Mouse (Mus musculus) kidney, postnatal 10 days (tissue): Measurements from ENCODE around the gene Pcnx3.

Source experiments
- DNase-seq: peaks from one replicate; pipeline ENCODE4 v3.0.0; 2021; ENCODE audit warnings: mixed read lengths

The Pcnx3 gene

DNA sequence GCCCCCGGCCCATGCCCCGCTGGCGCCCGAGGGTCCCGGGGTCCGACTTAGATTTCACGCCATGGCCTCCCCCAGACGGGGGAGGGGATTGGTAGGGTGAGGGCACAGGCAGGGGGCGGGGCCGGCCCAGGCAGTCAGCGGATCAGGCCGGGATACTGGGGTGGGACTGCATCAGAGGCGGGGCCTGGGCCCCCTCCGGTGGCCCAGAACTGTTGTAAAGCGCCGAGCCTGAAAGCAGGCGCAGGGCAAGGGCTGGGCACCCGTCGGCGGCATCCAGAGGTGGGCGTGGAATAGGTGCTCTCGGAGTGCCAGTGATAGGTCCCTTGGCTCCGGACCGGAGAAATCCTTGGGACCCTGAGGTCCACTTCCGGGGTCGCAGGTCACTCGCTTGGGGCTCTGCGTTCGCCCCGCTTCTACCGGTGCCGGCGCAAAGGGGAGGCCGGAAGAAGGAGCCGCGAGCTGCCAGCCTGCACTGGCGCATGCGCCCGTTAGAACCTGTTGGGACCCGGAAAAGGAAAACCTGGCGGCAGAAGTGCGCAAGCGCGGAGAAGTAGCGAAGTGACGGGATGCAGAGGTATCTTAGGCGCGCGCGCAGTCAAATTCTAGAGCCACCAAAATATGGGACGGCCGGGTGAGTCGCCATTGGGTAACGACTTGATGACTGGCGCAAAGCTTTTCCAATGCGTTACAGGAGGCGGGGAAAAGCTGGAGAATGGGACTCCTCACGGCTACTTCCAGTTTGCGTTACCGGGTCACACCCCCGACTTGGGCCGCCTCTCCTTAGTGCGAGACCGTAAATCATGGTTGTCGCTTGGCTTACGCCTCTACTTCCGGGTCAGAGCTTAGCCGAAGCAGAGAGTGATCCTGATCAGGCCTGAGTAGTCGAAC is at the start of gene Pcnx3, which contains the start of gene Map3k11:
Gene Pcnx3 (minus strand): TSS at position 709 of the 888 bp plus-strand sequence.
Gene Map3k11 (plus strand): TSS at position 543 of the 888 bp plus-strand sequence.
- DNase-seq: peak; percentile 98

DNA sequence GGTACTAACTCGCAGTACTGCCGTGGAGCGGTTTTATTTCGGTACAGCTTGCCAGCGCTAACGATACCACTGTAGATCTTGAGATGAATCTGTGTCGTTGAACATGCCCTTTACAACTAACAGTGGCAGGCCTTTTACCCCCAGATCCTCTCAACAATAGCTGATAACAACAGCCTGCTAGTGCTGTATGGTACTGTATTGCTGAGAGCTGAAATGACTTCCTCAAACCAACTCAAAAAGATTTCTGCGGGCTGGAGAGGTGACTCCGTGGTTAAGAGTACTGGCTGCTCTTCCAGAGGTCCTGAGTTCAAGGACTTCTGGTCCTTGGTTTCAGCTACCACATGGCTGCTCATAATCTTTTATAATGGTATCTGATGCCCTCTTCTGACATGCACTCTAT is 45.6 kb upstream of the Pcnx3 start:
- no peak for DNase-seq

DNA sequence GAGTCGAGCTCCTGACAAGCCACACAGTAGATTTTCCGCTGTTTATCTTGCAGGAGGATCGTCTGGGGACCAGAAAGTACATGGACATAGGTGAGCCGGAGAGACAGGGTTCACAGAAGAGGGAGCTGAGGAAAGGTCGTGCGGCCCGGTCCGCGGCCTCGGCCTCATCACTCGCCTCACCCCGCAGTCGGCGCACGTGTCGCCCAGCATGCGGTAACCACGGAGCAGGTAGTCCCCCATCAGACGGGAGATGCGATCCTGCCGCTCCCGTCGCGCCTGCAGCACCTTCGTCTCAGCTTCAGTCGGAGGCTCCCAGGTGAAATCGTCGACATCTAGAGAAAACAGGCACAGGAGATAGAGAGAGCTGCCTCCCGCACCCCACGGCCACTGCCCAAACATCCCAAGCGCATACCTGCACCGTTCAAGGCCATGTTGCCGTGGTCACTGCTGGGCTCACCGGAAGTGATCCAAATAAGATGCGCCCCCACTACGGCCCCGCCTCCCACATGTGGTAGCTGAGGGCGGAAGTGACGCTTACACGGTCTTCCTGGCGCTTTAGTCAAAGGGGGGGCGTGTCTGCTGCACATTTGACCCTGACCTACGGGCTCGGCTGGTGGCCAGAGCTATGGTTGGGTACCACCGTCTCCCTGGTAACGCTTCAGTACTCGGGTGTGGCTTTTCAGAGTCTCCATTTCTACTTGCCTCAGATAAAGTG is 42.7 kb upstream of the Pcnx3 start:
- peak; percentile 97 for DNase-seq

DNA sequence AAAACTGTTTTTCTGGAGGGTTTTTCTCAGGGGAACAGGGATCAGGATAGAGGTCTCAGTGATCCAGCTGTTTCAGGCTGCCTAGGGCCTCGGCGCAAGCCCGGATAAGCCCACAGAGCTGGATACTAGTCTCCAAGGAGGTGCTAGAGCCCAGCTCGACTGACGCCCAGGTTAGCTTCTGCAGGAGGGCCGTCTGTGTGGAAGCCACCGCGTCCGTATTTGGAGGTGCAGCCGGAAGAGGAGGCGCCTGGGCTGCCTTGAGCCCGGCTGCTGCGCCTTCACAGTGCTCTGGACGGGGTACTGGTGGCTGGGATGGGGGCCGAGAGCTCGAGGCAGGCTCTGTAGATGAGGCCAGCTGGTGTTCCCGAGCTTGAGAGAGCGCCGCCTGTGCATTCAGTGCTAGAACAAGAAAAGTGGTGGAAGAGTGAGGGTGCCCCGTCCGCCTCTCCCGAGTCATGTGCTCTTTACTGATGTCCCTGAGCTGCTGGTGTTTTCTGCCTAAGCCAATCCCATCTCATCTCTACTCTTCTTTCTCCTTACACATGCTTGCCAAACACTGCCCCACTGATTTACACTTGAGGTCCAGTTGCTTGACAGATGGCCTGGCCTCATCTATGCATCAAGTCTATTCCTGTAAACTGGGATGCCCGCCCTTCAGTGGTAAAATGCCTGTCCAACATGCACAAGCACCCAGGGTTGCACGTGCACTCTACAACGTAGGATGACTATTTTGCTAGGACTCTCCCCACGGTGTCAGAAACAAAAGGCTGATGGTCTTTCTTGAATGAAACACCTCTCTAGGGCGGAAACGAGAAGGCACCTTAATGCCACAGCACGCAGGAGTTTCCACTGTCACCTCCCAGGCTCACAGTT is 41.8 kb upstream of the Pcnx3 start:
- DNase-seq: peak; percentile 57

DNA sequence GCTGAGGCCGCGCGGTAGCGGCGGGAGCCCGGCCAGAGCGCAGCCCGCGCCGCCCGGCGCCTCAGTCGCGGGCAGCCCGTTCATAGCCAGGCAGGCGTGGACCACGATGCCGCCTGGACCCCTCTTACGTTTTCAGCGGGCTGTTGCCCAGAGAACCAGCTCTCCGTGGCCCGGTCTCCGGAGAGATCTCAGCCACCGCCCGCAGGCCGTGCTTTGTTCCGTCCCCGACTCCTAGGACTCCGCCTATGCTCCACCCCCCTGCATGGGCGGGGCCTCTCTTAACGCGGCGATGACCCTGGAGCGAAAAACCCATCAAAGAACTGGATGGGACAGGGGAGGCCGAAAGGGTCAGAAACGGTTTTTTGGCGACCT is 40.7 kb upstream of the Pcnx3 start, which contains the start of gene Fam89b:
Gene Fam89b (minus strand): TSS at position 210 of the 372 bp plus-strand sequence.
- peak; percentile 96 for DNase-seq

DNA sequence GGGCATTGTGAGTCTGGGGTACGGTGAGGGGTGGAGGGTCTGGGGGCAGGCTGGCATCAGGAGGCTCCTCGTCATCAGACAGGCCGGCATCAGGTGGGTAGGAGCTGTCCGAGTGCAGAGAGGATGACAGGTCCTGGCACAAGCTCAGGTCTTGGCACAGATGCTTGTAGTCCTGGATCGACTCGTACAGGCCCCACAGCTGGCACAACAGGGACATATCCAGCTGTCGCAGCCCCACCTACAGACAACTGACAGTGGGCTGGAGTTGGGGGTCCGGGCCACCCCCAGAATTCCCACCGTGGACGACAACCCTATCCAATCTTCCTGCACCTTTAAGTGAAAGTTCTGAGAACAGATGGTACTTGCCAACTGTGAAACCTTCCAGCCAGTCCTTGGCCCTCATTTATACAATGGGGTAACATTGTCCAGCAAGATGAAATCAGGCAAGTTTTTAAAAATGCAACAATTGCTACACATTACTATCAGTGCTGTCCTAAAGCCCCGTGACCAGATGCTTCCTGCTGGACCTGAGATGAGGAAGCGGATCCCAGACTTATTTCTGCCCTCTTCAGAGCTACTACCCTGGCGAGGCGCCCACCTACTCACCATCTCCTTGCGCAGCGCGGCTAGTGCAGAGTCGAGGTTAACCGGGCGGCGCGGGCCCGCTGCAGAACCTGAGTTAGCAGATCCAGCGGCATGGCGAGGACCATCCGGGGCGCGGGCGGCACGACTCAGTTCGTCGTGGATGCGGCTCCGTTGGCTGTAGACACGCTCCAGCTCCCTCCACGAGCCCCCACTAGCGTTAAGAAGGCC is 40.1 kb upstream of the Pcnx3 start:
- peak; percentile 84 for DNase-seq

DNA sequence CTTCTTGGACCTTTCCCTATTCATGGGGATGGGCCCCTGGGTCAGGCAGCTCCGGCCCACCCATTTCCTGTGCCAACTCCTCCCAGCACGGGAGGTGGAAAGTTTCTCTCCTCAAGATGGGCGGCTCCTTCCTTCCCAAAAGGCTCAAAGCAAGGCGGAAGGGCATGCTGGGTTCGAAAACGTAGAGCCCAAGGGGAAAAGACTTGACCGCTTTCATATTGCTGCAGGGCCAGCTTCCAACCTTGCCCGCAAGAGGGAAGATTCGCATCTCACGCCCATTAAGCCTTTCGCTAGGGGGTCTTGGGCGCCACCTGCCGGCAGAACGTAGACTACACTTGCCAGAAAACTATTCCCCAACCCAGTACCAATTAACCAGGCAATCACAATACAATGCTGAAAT is 39.0 kb upstream of the Pcnx3 start:
- DNase-seq: peak; percentile 94

DNA sequence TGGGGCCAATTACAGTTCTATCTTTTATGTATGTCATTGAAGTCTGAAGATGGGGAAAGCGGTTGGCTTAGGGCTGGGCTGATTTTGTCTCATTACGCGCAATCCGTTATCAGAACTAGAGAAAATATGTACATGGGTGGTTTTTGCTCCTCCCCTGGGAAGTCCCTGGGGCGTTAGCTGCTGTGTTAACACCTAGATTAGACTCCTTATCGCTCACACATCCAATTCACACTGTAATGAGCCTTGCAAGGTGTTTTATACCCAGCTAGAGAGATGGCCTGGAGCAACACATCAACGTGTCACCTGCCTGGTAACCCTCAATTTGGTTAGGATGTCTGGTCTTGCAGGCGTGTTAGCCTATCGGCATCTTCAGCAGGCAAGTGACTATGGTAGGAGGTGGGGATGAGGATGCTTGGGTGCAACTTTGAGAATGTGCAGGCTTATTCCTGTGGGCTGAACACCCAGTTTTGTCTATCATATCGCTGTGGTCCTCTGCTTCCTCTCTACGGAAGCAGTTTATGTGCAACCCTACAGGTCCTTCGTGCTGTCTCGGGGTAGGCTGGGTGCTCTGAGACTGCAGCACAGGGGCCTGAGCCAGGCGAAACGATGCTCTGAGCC is 38.4 kb upstream of the Pcnx3 start:
- DNase-seq: no peak

DNA sequence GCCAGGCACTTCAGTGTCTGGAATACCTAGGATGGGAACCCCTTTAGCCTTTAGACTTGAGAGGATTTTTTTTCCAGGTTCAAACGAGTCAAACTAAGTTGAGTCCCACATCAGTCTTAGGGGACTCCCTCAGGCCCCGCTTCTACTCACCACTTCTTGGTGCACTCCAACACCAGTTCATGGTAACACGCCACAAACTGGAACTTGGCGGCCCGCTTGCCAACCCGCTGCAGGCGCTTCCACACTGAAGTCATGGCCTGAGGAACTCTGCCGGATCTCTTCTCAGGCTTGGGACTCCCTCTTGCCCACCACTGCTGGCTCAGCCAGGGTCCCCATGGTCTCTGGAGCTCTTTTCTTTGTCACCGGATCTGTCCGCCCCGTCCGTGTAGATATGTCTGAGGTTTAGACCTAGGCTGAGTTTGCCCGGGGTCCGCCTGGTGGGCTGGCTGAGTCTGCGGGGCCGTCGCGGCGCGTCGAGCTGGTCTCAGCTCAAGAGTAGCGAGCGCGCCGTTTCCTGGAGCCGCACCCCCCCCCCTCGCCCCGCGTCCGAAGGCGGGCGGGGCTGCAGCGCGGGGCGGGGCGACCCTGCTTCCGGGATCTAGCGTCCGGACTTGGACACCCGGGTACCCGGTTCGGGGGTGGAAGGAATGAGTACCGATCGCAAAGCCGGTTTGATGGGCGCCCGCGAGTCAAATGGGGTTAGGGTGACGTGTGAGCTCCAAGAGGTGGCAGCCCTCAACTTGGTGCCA is 37.2 kb upstream of the Pcnx3 start, which contains the start of gene Ehbp1l1:
Gene Ehbp1l1 (minus strand): TSS at position 551 of the 749 bp plus-strand sequence.
- peak; percentile 94 for DNase-seq

DNA sequence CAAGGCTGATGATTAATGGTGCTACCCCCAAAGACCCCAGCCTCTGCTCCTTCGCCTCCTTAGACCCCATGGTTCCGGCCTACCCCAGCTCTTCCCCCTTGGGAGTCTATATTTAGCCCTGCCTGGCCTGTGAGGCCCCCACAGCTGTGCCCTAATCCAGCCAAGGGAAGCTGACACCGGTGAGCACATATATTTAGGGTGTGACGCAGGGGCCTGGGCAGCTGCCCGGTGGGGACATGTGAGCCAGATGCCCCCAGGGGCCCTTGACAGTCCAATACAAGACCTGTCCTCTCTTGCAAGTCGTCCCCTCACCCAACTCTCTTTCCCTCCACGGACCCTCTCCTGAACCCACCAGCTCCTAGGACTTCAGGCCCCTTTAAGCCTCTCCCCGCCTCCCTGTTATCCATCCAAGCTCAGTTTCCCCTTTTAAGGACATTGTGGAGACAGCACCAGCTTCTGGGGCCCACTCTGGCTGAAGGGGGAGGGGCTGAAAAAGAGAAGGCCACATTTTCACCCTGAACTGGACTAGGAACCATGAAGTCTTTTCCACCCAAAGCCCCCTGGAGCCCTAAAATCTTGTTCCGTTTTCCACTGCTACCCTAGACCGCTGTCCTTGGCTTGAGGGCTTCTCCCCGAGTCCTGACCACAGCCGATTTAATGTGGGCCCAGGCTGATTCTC is 36.5 kb upstream of the Pcnx3 start:
- DNase-seq: peak; percentile 61

DNA sequence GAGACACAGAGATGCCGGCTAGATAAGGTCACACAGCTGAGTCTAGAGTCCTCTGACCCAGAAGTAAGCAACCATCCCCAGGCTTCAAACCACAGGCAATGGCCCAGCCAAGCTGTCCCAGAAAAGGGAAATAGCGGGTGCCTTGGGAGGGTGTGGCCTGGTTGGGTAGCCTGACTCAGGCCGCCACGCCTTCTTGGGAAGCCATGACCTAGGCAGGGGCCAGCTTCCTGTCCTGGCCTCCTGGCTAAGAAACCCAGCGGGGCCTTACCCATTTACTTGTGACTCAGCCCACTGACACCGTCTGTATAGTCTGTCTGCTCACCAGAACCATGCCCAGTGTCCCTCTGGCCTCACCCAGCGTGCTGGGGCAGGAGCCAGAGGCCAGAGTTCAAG is 35.8 kb upstream of the Pcnx3 start:
- peak; percentile 72 for DNase-seq

DNA sequence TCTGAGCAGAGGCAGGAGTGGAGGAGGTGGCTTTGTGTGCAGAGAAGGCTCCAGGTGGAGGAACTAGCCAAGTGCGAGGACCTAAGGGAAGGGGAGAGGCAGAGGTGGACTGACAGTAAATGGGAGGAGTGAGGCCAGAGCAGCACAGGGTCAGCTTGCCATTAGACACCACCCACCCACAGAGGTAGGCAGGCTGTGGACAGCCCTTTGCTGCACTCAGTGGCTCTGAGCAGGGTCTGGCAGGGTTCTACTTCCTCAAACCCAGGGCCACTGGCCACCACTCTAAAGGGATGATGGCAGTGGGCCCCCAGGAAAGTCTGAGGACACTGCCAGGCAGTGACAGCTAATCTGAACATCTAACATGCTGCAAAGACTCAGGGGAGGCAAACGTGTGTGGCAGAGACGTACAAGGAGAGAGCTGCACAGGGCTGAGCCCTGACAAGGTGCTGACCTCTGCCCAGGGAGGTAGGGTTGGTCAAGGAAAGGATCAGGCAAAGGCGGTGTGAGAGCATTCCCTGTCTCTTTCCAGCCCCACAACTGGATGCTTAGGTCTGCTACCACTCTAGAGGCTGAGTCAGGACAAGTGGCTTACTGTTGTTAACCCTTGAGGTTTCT is 35.3 kb upstream of the Pcnx3 start:
- no peak for DNase-seq

DNA sequence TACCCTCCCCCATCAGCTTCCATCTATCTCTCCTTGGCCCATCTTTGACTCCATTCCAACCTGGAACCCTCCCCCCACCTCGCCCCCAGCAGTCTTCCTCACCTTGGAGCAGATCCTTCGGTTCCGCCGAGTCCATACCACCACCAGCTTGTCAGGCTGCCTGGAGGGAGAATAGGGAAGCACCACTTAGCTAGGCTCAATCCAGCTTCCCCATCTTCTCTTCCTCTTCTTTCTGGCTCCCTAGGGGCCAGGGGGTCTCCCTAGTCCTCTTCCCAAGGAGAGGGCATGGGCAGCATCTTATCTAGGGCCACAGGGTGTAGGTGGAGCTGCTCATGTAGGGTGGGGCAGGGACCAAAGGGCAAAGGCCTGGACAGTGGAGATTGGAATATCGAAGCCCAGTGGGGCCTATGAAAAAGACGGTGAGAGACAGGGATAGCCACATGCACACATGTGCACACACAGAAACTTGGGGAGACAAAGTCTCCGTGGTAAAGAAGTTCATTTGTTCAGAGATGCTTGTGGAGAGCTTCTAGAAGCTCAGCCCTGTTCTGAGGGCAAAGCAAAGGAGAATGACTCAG is 34.2 kb upstream of the Pcnx3 start:
- no peak for DNase-seq

DNA sequence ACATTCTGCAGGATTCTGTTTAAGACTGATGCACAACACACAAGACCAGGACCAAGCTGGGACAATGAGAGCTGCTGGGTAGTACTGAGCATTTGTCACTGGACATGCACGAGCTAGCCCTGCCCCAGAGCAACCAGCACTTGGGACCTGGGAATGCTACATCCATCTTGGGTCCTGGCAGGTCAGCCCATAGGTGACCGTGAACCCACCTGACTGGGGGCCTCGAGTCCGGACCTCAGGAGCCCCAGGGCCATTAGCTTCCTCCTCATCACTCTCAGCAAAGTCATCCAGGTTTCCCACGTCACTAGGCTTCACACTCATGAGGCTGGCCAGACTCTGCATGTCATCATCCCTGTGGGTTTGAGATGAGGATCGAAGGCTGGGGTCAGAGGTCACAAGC is 32.5 kb upstream of the Pcnx3 start:
- DNase-seq: no peak

DNA sequence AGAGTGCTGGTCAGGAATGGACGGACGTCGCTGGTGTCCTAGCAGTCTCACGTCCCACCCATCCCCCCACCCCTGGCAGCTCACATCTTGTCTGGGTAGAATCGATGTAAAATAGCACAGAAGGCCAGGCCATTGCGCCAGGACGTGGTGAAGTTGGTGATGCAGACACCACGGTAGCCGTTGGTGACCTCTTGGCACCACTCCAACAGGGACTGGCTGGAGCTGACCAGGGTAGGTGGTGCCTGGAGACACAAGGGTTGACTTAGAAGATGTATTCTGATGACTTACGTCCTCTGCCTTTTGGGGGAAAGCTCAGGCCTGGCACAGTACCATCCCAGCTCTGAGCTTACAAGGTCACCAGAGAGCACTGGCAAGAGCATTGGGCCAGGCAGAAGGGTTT is 28.2 kb upstream of the Pcnx3 start:
- peak; percentile 55 for DNase-seq

DNA sequence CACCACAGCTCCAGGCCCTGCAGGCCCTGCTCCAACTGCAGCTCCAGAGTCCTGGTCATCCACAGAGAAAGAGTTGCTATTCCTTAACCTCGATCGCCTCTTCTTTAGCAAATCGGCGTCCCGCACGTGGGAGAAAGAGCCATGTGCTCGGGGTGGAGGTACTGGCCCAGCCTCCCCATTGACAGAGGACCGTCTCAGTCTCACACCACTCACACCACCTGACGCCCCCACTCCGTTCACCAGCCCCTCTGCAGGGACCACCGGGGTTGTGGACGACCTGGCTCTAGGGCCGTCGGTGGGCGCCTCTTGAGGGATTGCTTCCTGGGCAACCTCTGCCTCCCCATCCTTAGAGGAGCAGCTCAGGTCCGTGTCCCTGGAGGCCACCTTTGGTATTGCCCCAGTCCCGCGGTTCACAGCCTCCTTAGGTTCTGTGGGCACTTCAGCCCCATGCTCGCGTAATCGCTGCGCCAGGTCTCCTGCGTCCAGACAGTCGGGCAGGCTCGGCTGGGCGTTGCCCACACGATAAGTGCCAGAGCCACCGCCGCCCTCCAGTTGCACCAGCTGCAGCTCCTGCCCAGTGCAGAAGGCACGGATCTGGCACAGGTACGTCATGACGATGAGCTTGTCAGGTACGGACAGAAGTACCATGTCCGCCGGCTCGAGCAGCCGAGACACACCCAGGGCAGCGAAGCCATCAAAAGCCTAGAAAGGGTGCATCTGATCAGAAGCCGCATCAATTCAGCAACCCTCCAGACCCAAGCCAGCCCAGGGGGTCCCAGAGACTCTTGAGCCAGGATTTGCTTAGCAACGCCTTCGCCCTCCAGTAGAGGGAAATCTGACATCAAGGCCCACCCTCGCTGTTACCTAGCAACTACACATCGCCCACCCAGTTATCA is 27.3 kb upstream of the Pcnx3 start:
- peak; percentile 68 for DNase-seq

DNA sequence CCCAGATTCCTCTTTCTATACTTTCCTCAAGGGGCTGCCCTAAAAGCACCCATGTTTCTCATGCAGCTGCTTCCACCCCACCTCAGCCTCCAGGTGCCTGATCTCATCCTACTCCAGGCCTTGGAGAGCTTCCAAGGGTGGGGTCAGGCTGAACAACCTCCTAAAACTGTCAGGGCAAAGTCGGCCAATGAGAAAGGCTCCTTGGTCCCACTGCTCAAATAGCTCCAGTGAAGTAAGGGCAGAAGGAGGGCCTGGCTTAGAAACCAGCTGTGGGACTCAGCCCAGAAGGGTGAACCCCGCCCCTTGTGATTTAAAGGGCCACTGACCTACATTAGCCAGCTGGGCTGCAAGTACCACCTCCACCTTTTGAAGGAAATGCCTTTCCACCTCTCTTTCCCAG is 25.0 kb upstream of the Pcnx3 start:
- DNase-seq: peak; percentile 80

DNA sequence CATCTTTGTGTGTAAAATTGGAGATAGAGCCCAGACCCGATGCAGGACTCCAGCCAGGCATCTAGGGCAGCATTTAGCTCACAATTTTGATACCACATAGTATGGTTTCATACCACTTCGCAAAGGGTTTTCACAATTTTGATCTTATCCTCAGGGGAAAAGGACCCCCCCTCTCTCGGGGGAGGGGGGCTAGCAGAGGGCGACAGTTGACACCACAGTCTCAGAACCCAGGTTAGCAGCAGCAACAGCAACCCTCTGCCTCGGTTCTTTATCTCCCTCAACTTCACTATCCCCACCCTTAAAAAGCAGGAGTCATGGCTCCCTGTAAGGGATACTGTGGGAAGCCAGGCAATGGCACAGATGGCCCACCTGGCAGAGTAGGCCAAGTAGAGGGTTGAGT is 24.5 kb upstream of the Pcnx3 start:
- DNase-seq: no peak
